Mouse (Mus musculus) kidney, adult 2 months (tissue): ENCODE results near the gene Tchp.

Experiments
- CTCF ChIP-seq: fragments of 200-500 bp; conservative IDR thresholded peaks from 2 replicates; pipeline ENCODE4 v1.5.1; 2011; ENCODE audit warnings: low read depth, mild to moderate bottlenecking, control low read depth, low read length, moderate library complexity, mixed read lengths; ENCODE audit not compliant: insufficient read depth, insufficient read length
- POLR2A ChIP-seq: fragments of 200-500 bp; IDR thresholded peaks from one replicate; pipeline ENCODE4 v1.6.1; 2011; ENCODE audit warnings: low read depth, low read length, control low read depth

DNA sequence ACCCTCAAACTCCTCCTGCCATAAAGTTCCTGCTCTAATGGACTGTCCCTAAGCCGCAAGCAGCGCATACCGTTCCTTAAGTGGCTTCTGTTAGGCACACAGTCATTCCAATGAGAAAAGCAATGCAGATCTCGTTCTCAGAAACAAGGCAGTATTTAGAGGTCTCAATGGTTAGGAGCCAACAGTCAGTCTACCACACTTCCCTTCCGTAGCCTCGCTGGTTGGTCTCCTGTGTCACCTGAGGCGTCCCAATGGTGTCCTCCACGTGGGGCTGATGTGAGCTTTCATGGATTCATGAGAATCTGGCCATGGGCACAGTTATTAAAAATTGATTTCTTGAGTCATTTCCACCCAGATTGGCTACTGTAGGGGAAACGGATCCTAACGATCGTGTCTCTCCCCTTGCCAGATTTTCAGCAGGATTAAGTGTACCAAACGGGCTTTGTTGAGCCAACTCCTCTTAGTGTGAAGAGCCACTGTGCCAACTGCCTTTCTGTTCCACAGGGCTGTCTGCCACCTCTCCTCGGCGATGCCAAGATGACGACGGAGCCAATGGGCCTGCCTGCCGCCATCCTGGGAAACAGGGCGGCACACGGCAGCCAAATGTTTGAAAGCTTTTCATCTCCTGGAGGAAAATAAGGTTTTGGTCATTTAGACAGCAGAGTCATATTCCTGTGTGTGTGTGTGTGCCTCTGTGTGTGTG is 9.4 kb upstream of the Tchp start:
- TF ChIP-seq CTCF (no peak), POLR2A (no peak)
